In genomic region chr11:98400816-98401215, GRCm38 (mm10) we compare ENCODE assay signal across 9 mouse cellular contexts. TPM values are rescaled to one million over a fixed set of nuclear protein-coding genes. Genes with fewer than 3 reads are reported as not detected.
DNase-seq lines count a peak whose midpoint lies in the region; ATAC-seq and TF ChIP-seq lines count a peak whose summit lies in the region.
"Had no signal": no experiment of that assay in that cellular context is flagged by ENCODE, and none has a peak within 500 bp of the region (broad histone marks: within the 10 kb centered on the region; RNA-seq: fewer than 3 reads in every experiment).

No protein-coding gene starts in this region.

- intact Hi-C loops in left cerebral cortex, postnatal 4 days (cut with DNase I), result no loop called here

- peak overlapping the region; percentile 85 for H3K9ac ChIP-seq in heart, embryonic 11.5 days (ENCODE audit: low read depth, low read length)
- H3K9ac ChIP-seq in kidney, embryonic 14.5 days (ENCODE audit: low read depth, low read length), result peak overlapping the region; percentile 55; the same call in 1 of the 2 replicates
- H3K9ac ChIP-seq in midbrain, embryonic 16.5 days (ENCODE audit: low read depth, low read length), result peak overlapping the region; percentile 72; the same call in 1 of the 2 replicates

- DNase-seq in heart, adult 9 months (ENCODE audit: low spot score in 2 of 2), result no peak
- no peak for DNase-seq in urinary bladder, postnatal 14 days (ENCODE audit: low spot score)
- DNase-seq in left cerebral cortex, postnatal 4 days, result no peak
- DNase-seq in urinary bladder, postnatal 10 days (ENCODE audit: low spot score), result no peak

- TF ChIP-seq POLR2A in embryonic fibroblast, embryonic 13.5 days (IDR thresholded peaks at IDR 0.05; ENCODE audit: low read depth, low read length), result no peak

- H3K27me3 ChIP-seq in heart, embryonic 11.5 days (ENCODE audit: control insufficient read depth, insufficient read depth, low read length), result no peaks in the 10 kb centered on the region
- H3K27me3 ChIP-seq in kidney, embryonic 14.5 days (ENCODE audit: control insufficient read depth, insufficient read depth, low read length), result no peaks in the 10 kb centered on the region
- H3K27me3 ChIP-seq in midbrain, embryonic 16.5 days (ENCODE audit: control insufficient read depth, insufficient read depth, low read depth, low read length), result no peaks in the 10 kb centered on the region
- H3K27me3 ChIP-seq: Patski had no signal

- no peaks in the 10 kb centered on the region for H3K9me3 ChIP-seq in heart, embryonic 11.5 days (replicated peaks; ENCODE audit: control insufficient read depth, low read length)
- no peaks in the 10 kb centered on the region for H3K9me3 ChIP-seq in kidney, embryonic 14.5 days (ENCODE audit: control insufficient read depth, low read length)
- H3K9me3 ChIP-seq in midbrain, embryonic 16.5 days (replicated peaks; ENCODE audit: control insufficient read depth, low read length, poor library complexity, severe bottlenecking), result no peaks in the 10 kb centered on the region

- peak overlapping the region; percentile 68 for H3K4me3 ChIP-seq in heart, embryonic 11.5 days (ENCODE audit: low read depth, low read length)
- peak overlapping the region; percentile 90 for H3K4me3 ChIP-seq in embryonic fibroblast, embryonic 13.5 days (ENCODE audit: insufficient read depth, low read length)
- H3K4me3 ChIP-seq in kidney, embryonic 14.5 days (ENCODE audit: low read length), result peak overlapping the region; percentile 44
- H3K4me3 ChIP-seq in midbrain, embryonic 16.5 days (ENCODE audit: low read depth, low read length), result peak overlapping the region; percentile 56

- no peak for TF ChIP-seq CTCF in embryonic fibroblast, embryonic 13.5 days (IDR thresholded peaks at IDR 0.05; ENCODE audit: borderline replicate concordance, insufficient read depth, low read length)

- 58% methylated on average over 3 of the region's 3 CpGs for WGBS in heart, embryonic 11.5 days (ENCODE audit: insufficient replicate concordance)
- WGBS in kidney, embryonic 14.5 days, result 42% methylated on average over 3 of the region's 3 CpGs
- 63% methylated on average over 3 of the region's 3 CpGs for WGBS in midbrain, embryonic 16.5 days

- H3K4me1 ChIP-seq in heart, embryonic 11.5 days (ENCODE audit: control insufficient read depth, insufficient read depth, low read length), result peaks cover 4% of the 10 kb centered on the region; the same call in 1 of the 2 replicates
- H3K4me1 ChIP-seq in embryonic fibroblast, embryonic 13.5 days (ENCODE audit: control insufficient read depth, insufficient read depth, low read length), result 0 out of 2 replicates have a peak, but pooled peaks cover 2% of the 10 kb centered on the region
- H3K4me1 ChIP-seq in kidney, embryonic 14.5 days (ENCODE audit: control insufficient read depth, insufficient read depth, low read length), result peaks cover 11% of the 10 kb centered on the region
- H3K4me1 ChIP-seq in midbrain, embryonic 16.5 days (ENCODE audit: control insufficient read depth, insufficient read depth, low read length), result peaks cover 8% of the 10 kb centered on the region; the same call in 1 of the 2 replicates

- H3K4me2 ChIP-seq in heart, embryonic 11.5 days, result peak overlapping the region; percentile 75
- H3K4me2 ChIP-seq in kidney, embryonic 14.5 days (replicated peaks; ENCODE audit: low read depth, low read length), result peak overlapping the region; percentile 81
- peak overlapping the region; percentile 65 for H3K4me2 ChIP-seq in midbrain, embryonic 16.5 days (ENCODE audit: low read length)

- ATAC-seq in heart, embryonic 11.5 days (replicated peaks; ENCODE audit: insufficient number of reproducible peaks, low FRiP score, low TSS enrichment), result no peak
- ATAC-seq in kidney, embryonic 14.5 days (ENCODE audit: low FRiP score, low TSS enrichment), result peak; percentile 55; the same call in 1 of the 2 replicates
- no peak for ATAC-seq in midbrain, embryonic 16.5 days

- peak overlapping the region; percentile 96; the same call in 1 of the 2 replicates for H3K27ac ChIP-seq in heart, embryonic 11.5 days (ENCODE audit: low read depth, low read length)
- 0 out of 2 replicates have a peak overlapping the region, but pooled peaks have one; percentile 96 for H3K27ac ChIP-seq in embryonic fibroblast, embryonic 13.5 days (ENCODE audit: insufficient read depth, low read length)
- H3K27ac ChIP-seq in kidney, embryonic 14.5 days (ENCODE audit: low read depth, low read length), result peak overlapping the region; percentile 90
- H3K27ac ChIP-seq in midbrain, embryonic 16.5 days (ENCODE audit: low read length), result peak overlapping the region; percentile 93

- H3K36me3 ChIP-seq in heart, embryonic 11.5 days (ENCODE audit: control insufficient read depth, insufficient read depth, low read length), result no peaks in the 10 kb centered on the region
- 0 out of 2 replicates have a peak, but pooled peaks cover 2% of the 10 kb centered on the region for H3K36me3 ChIP-seq in kidney, embryonic 14.5 days (ENCODE audit: control insufficient read depth, insufficient read depth, low read length)
- no peaks in the 10 kb centered on the region for H3K36me3 ChIP-seq in midbrain, embryonic 16.5 days (ENCODE audit: control insufficient read depth, insufficient read depth, low read length)

RNA-seq across cellular contexts. Expression of gene Pgap3, which starts 0.5 kb away (rescaled TPM):
- 10.6 and 13.7 TPM in 2 replicates for polyA plus RNA-seq in heart, embryonic 11.5 days (2014; fragmentation: Nextera tagmentation; extraction: Ambion mirVana)
- polyA plus RNA-seq in embryonic fibroblast, embryonic 13.5 days (2011; ENCODE audit: insufficient read length, low read depth, missing spikeins), result 3.6 and 4.1 TPM in 2 replicates
- polyA plus RNA-seq in kidney, embryonic 14.5 days (2014; fragmentation: Nextera tagmentation; extraction: Ambion mirVana), result 10.7 and 14.8 TPM in 2 replicates
- polyA plus RNA-seq in midbrain, embryonic 16.5 days (2015; fragmentation: Nextera tagmentation; extraction: Ambion mirVana), result 7.4 and 8.6 TPM in 2 replicates
- total RNA-seq in left cerebral cortex, postnatal 4 days (2021), result 1 to 10 TPM; 7.6 to 9.2 TPM

RNA-seq across cellular contexts. Expression of gene Erbb2, which starts 11.5 kb away (rescaled TPM):
- 48.0 and 56.4 TPM in 2 replicates for polyA plus RNA-seq in heart, embryonic 11.5 days (2014; fragmentation: Nextera tagmentation; extraction: Ambion mirVana)
- 15.3 and 17.8 TPM in 2 replicates for polyA plus RNA-seq in embryonic fibroblast, embryonic 13.5 days (2011; ENCODE audit: insufficient read length, low read depth, missing spikeins)
- 35.5 and 54.1 TPM in 2 replicates for polyA plus RNA-seq in kidney, embryonic 14.5 days (2014; fragmentation: Nextera tagmentation; extraction: Ambion mirVana)
- polyA plus RNA-seq in midbrain, embryonic 16.5 days (2015; fragmentation: Nextera tagmentation; extraction: Ambion mirVana), result 5.2 and 5.7 TPM in 2 replicates
- total RNA-seq in left cerebral cortex, postnatal 4 days (2021), result 1 to 10 TPM; 3.9 to 4.1 TPM

RNA-seq across cellular contexts. Expression of gene Pnmt, which starts 14.6 kb away (rescaled TPM):
- 3.9 and 4.8 TPM in 2 replicates for polyA plus RNA-seq in heart, embryonic 11.5 days (2014; fragmentation: Nextera tagmentation; extraction: Ambion mirVana)
- polyA plus RNA-seq in embryonic fibroblast, embryonic 13.5 days (2011; ENCODE audit: insufficient read length, low read depth, missing spikeins), result not detected in 2 replicates
- 0.84 and 2.2 TPM in 2 replicates for polyA plus RNA-seq in kidney, embryonic 14.5 days (2014; fragmentation: Nextera tagmentation; extraction: Ambion mirVana)
- polyA plus RNA-seq in midbrain, embryonic 16.5 days (2015; fragmentation: Nextera tagmentation; extraction: Ambion mirVana), result 1.5 and 1.7 TPM in 2 replicates
- 1 to 10 TPM in 1 of 2 experiments, not detected in 1; 1.0 TPM for total RNA-seq in left cerebral cortex, postnatal 4 days (2021)
- polyA plus RNA-seq: Patski had no signal

RNA-seq across cellular contexts. Expression of gene Tcap, which starts 17.2 kb away (rescaled TPM):
- 149 and 151 TPM in 2 replicates for polyA plus RNA-seq in heart, embryonic 11.5 days (2014; fragmentation: Nextera tagmentation; extraction: Ambion mirVana)
- not detected in 2 replicates for polyA plus RNA-seq in embryonic fibroblast, embryonic 13.5 days (2011; ENCODE audit: insufficient read length, low read depth, missing spikeins)
- 1.3 and 2.3 TPM in 2 replicates for polyA plus RNA-seq in kidney, embryonic 14.5 days (2014; fragmentation: Nextera tagmentation; extraction: Ambion mirVana)
- polyA plus RNA-seq in midbrain, embryonic 16.5 days (2015; fragmentation: Nextera tagmentation; extraction: Ambion mirVana), result 0.22 TPM in 1 of 2 replicates, not detected in the other
- total RNA-seq in left cerebral cortex, postnatal 4 days (2021), result under 1 TPM; 0.56 to 0.64 TPM
- polyA plus RNA-seq: Patski had no signal

RNA-seq across cellular contexts. Expression of gene Mien1, which starts 38.0 kb away (rescaled TPM):
- 107 and 110 TPM in 2 replicates for polyA plus RNA-seq in heart, embryonic 11.5 days (2014; fragmentation: Nextera tagmentation; extraction: Ambion mirVana)
- 47.2 and 54.3 TPM in 2 replicates for polyA plus RNA-seq in embryonic fibroblast, embryonic 13.5 days (2011; ENCODE audit: insufficient read length, low read depth, missing spikeins)
- polyA plus RNA-seq in kidney, embryonic 14.5 days (2014; fragmentation: Nextera tagmentation; extraction: Ambion mirVana), result 83.8 and 101 TPM in 2 replicates
- 252 TPM in 2 replicates for polyA plus RNA-seq in midbrain, embryonic 16.5 days (2015; fragmentation: Nextera tagmentation; extraction: Ambion mirVana)
- total RNA-seq in left cerebral cortex, postnatal 4 days (2021), result 100 to 1,000 TPM; 111 to 118 TPM
